Mouse (Mus musculus): ENCODE measurements at regions not wholly inside any gene's neighbourhood (a gene's known extent, or its start where the extent isn't known, plus 50 kb on each side); places are given as distances from the start of the nearest gene placed in this dataset.
A peak's percentile ranks its signal among the peaks of the same experiment; 100 is the strongest.
"Not testable (repeated sequence)": the region's sequence is repeated elsewhere in the genome, so short reads cannot be mapped to it uniquely, and the experiment has no call there.

GRCm38 (mm10) chr6:140816359-140816758 is 87.3 kb downstream of the Gm11077 start:
- no peak for DNase-seq

- DNase-seq, result no peak
These were observed 87.7 kb downstream of the Gm11077 start for GRCm38 (mm10) chr6:140816831-140817230.

- peak; percentile 48 for DNase-seq
These were observed 90.4 kb downstream of the Gm11077 start for GRCm38 (mm10) chr6:140819451-140819878.

- no peak for DNase-seq
These were observed 97.4 kb downstream of the Gm11077 start for GRCm38 (mm10) chr6:140826522-140826921.

GRCm38 (mm10) chr6:140827651-140828050 is 98.6 kb downstream of the Gm11077 start:
- no peak for DNase-seq

- no peak for DNase-seq
These were observed 114.4 kb downstream of the Gm11077 start for GRCm38 (mm10) chr6:140843292-140843991.

- DNase-seq, result no peak
These were observed 118.1 kb downstream of the Gm11077 start for GRCm38 (mm10) chr6:140847165-140847564.

GRCm38 (mm10) chr6:140852420-140852819 is 123.3 kb downstream of the Gm11077 start:
- no peak for DNase-seq

GRCm38 (mm10) chr6:140853508-140853907 is 124.4 kb downstream of the Gm11077 start:
- peak; percentile 70 for DNase-seq

- no peak for DNase-seq
These were observed 125.6 kb downstream of the Gm11077 start for GRCm38 (mm10) chr6:140854691-140855090.

- no peak for DNase-seq
These were observed 127.5 kb downstream of the Gm11077 start for GRCm38 (mm10) chr6:140856468-140857117.

- no peak for DNase-seq
These were observed 128.1 kb downstream of the Gm11077 start for GRCm38 (mm10) chr6:140857118-140857746.

- not testable (repeated sequence) for DNase-seq
These were observed 140.4 kb downstream of the Gm11077 start for GRCm38 (mm10) chr6:140869523-140869922.

GRCm38 (mm10) chr6:140874831-140875230 is 145.7 kb downstream of the Gm11077 start:
- no peak for DNase-seq

- DNase-seq, result no peak
These were observed 154.6 kb downstream of the Gm11077 start for GRCm38 (mm10) chr6:140883651-140884050.

- DNase-seq, result no peak
These were observed 159.5 kb downstream of the Gm11077 start for GRCm38 (mm10) chr6:140888610-140889009.

- DNase-seq, result no peak
These were observed 161.0 kb downstream of the Gm11077 start for GRCm38 (mm10) chr6:140890060-140890459.

- no peak for DNase-seq
These were observed 161.5 kb downstream of the Gm11077 start for GRCm38 (mm10) chr6:140890591-140890990.

- DNase-seq, result no peak
These were observed 165.4 kb downstream of the Gm11077 start for GRCm38 (mm10) chr6:140894467-140894866.

GRCm38 (mm10) chr6:140895441-140895840 is 166.4 kb downstream of the Gm11077 start:
- DNase-seq, result peak; percentile 20

GRCm38 (mm10) chr6:140897111-140897510 is 168.0 kb downstream of the Gm11077 start:
- no peak for DNase-seq

- peak; percentile 55 for DNase-seq
These were observed 195.4 kb downstream of the Gm11077 start for GRCm38 (mm10) chr6:140924319-140924981.

GRCm38 (mm10) chr6:140927616-140928015 is 198.5 kb downstream of the Gm11077 start:
- no peak for DNase-seq

Measured in adrenal gland, postnatal 14 days (tissue).